Mouse (Mus musculus) liver, adult 2 months (tissue): ENCODE results near the gene Nfatc2.

Source experiments
- CTCF ChIP-seq: fragments of 200-500 bp; IDR thresholded peaks from 2 replicates; pipeline ENCODE4 v1.5.1; 2011; ENCODE audit warnings: low read depth, low read length, control low read depth
- POLR2A ChIP-seq: fragments of 200-500 bp; IDR thresholded peaks from 2 replicates; pipeline ENCODE4 v1.6.1; 2011; ENCODE audit warnings: low read length, control low read depth; ENCODE audit not compliant: insufficient read depth; ENCODE audit errors: extremely low read depth

GRCm38 (mm10) chr2:168643524-168644177 lies 42.2 kb upstream of the Nfatc2 start:
- TF ChIP-seq CTCF (no peak), POLR2A (no peak)
